Mouse (Mus musculus) CH12.LX (cell line): ENCODE results near the gene Srp68.

Source experiments
- BHLHE40 ChIP-seq: IDR thresholded peaks from 2 replicates; pipeline ENCODE4 v1.6.1; 2011; ENCODE audit warnings: mild to moderate bottlenecking, low read depth, low read length, improper control_type of control experiment
- CHD2 ChIP-seq: IDR thresholded peaks from 2 replicates; pipeline ENCODE4 v1.6.1; 2011; ENCODE audit warnings: low read length, improper control_type of control experiment
- CTCF ChIP-seq, 2 experiments: IDR thresholded peaks in 1 of 2; conservative IDR thresholded peaks in 1 of 2; 2 replicates each; pipeline ENCODE4 v1.5.1; 2011 to 2012; ENCODE audit warnings: low read depth in 2 of 2, low read length in 2 of 2, improper control_type of control experiment in 1 of 2, inconsistent platforms in 1 of 2, mild to moderate bottlenecking in 1 of 2, moderate library complexity in 1 of 2
- ELF1 ChIP-seq: IDR thresholded peaks from 2 replicates; pipeline ENCODE4 v1.6.1; 2014; ENCODE audit warnings: low read depth, mild to moderate bottlenecking, inconsistent platforms, low read length, improper control_type of control experiment
- ETS1 ChIP-seq: conservative IDR thresholded peaks from 2 replicates; pipeline ENCODE4 v1.6.1; 2012; ENCODE audit warnings: low read depth, mild to moderate bottlenecking, inconsistent platforms, low read length, improper control_type of control experiment, moderate library complexity
- MAFK ChIP-seq: IDR thresholded peaks from 2 replicates; pipeline ENCODE4 v1.6.1; 2011; ENCODE audit warnings: low read length, improper control_type of control experiment; ENCODE audit not compliant: insufficient replicate concordance
- POLR2AphosphoS2 ChIP-seq: IDR thresholded peaks from 2 replicates; pipeline ENCODE4 v1.6.1; 2011; ENCODE audit warnings: low read depth, low read length, improper control_type of control experiment
- TCF12 ChIP-seq: IDR thresholded peaks from 2 replicates; pipeline ENCODE4 v1.6.1; 2014; ENCODE audit warnings: low read depth, mild to moderate bottlenecking, inconsistent platforms, low read length, improper control_type of control experiment
- ZKSCAN1 ChIP-seq: IDR thresholded peaks from 2 replicates; pipeline ENCODE4 v1.6.1; 2012; ENCODE audit warnings: low read depth, inconsistent platforms, low read length, improper control_type of control experiment, borderline replicate concordance
- ZNF384 ChIP-seq: IDR thresholded peaks from 2 replicates; pipeline ENCODE4 v1.6.1; 2012; ENCODE audit warnings: low read depth, low read length, improper control_type of control experiment, inconsistent platforms

- TF ChIP-seq CTCF (conservative IDR thresholded peaks at IDR 0.05 in 1 of 2, IDR thresholded peaks at IDR 0.05 in 1 of 2; ENCODE audit: low read depth in 2 of 2, low read length in 2 of 2) (no peak), POLR2AphosphoS2 (no peak), TCF12 (no peak), BHLHE40 (no peak), MAFK (no peak), CHD2 (no peak), ETS1 (no peak), ZKSCAN1 (no peak), ZNF384 (no peak), ELF1 (no peak)
These were observed 32.2 kb downstream of the Srp68 start for GRCm38 (mm10) chr11:116241744-116242235.
